Mouse (Mus musculus) liver, embryonic 14.5 days (tissue): Measurements from ENCODE around the gene Ptger4. TPM values are rescaled to one million over a fixed set of nuclear protein-coding genes. Genes with fewer than 3 reads are reported as not detected.

Source experiments
- ATAC-seq: fragments of 200-750 bp; cut with Nextera tagmentation; 2 replicates; pipeline ENCODE4 v1.8.0; 2017; ENCODE audit warnings: moderate number of reproducible peaks, mild to moderate bottlenecking, moderate library complexity; ENCODE audit not compliant: insufficient read depth
- DNase-seq, 3 experiments: peaks; one replicate each; pipeline ENCODE4 v3.0.0-alpha.2; 2012 to 2013; ENCODE audit warnings: low read depth in 3 of 3, low spot score in 3 of 3
- H3K27ac ChIP-seq: fragments of 300-500 bp; sonication (generic); 2 replicates; pipeline ENCODE4 v1.5.1; 2014; ENCODE audit warnings: moderate library complexity, mild to moderate bottlenecking, control low read depth, inconsistent platforms
- H3K27me3 ChIP-seq: fragments of 300-500 bp; sonication (generic); 2 replicates; pipeline ENCODE4 v1.6.1; 2014; ENCODE audit warnings: mild to moderate bottlenecking, low read length, moderate library complexity; ENCODE audit not compliant: control insufficient read depth, insufficient read depth
- H3K36me3 ChIP-seq: fragments of 300-500 bp; sonication (generic); replicated peaks from 2 replicates; pipeline ENCODE4 v1.6.1; 2014; ENCODE audit warnings: low read depth; ENCODE audit not compliant: control insufficient read depth, insufficient read depth
- H3K4me1 ChIP-seq, 2 experiments: fragments of 200-500 bp in 1 of 2; fragments of 300-500 bp in 1 of 2; sonication (generic) in 1 of 2; replicated peaks; 2 replicates each; pipeline ENCODE4 v1.6.1; 2012 to 2014; ENCODE audit warnings: antibody characterized with exemption in 1 of 2, inconsistent platforms in 1 of 2, low read length in 1 of 2; ENCODE audit not compliant: control insufficient read depth in 2 of 2, insufficient read depth in 2 of 2
- H3K4me2 ChIP-seq: fragments of 300-500 bp; sonication (generic); 2 replicates; pipeline ENCODE4 v1.6.1; 2014; ENCODE audit warnings: low read depth, mild to moderate bottlenecking, control low read depth, moderate library complexity
- H3K4me3 ChIP-seq, 2 experiments: fragments of 200-500 bp in 1 of 2; fragments of 300-500 bp in 1 of 2; sonication (generic) in 1 of 2; 2 replicates each; pipeline ENCODE4 v1.5.1; 2012 to 2014; ENCODE audit warnings: low read depth in 2 of 2, low read length in 2 of 2, mild to moderate bottlenecking in 2 of 2, control low read depth in 1 of 2, inconsistent platforms in 1 of 2, moderate library complexity in 1 of 2; ENCODE audit not compliant: insufficient read depth in 1 of 2
- H3K9ac ChIP-seq: fragments of 300-500 bp; sonication (generic); replicated peaks from 2 replicates; pipeline ENCODE4 v1.6.1; 2014; ENCODE audit warnings: mild to moderate bottlenecking, control low read depth, moderate library complexity
- H3K9me3 ChIP-seq: fragments of 300-500 bp; sonication (generic); 2 replicates; pipeline ENCODE4 v1.6.1; 2016; ENCODE audit warnings: low read length, mixed read lengths; ENCODE audit not compliant: control insufficient read depth
- CTCF ChIP-seq: IDR thresholded peaks from 2 replicates; pipeline ENCODE4 v1.5.1; 2016; ENCODE audit warnings: antibody characterized with exemption, low read depth, control low read depth
- EP300 ChIP-seq: IDR thresholded peaks from 2 replicates; pipeline ENCODE4 v1.6.1; 2016; ENCODE audit warnings: antibody characterized with exemption, low read depth
- WGBS: fragments of 180-500 bp; shearing (Covaris S2); extraction: QIAGEN DNeasy Blood & Tissue Kit; methylation state at CpG from one replicate; pipeline ENCODE4 v1.1.7; 2014; ENCODE audit not compliant: insufficient replicate concordance; 5-methylcytosine and 5-hydroxymethylcytosine counted together
- polyA plus RNA-seq, 2 experiments: library from polyadenylated mRNA; depleted of rRNA in 1 of 2; stranded (reverse) in 1 of 2; unstranded in 1 of 2; fragments of >200 nt; fragmentation: Nextera tagmentation in 1 of 2; extraction: Ambion mirVana in 1 of 2; gene quantifications; 2 replicates each; pipeline versions ENCODE4 v1.2.1 to v1.2.3; 2012 to 2014

Gene Ptger4
- polyA plus RNA-seq, 2 experiments, result 1.3 to 1.5 TPM

DNA sequence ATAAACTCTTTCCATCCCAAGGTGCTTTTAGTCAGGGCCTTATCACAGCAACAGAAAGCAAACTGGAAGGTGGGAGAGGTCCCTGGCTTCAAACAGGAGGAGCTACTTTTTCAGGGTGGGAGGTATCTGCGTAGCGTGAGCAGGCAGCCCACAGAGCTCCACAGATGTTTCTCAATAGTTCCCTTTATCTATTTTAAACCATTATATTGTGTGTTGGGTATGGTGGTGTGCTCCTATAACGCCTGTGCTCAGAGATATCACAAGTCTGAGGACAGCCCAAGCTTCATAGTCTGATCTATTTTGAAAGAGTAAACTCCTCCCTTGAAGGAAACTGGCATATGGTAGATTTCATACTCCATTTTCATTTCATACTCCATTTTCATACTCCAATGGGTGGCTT, 17.0 kb upstream of the Ptger4 start:
- H3K4me2 ChIP-seq, result no peak overlapping the region
- no peaks in the 10 kb centered on the region for H3K9me3 ChIP-seq
- no peak for DNase-seq
- peak; percentile 99 for ATAC-seq
- peak; percentile 65 for TF ChIP-seq EP300
- no peak for TF ChIP-seq CTCF
- no peaks in the 10 kb centered on the region for H3K36me3 ChIP-seq
- WGBS, result 9% methylated on average over 3 of the region's 3 CpGs
- peaks cover 3 to 12% of the 10 kb centered on the region in 2 experiments; a peak in 3 of 4 replicates for H3K4me1 ChIP-seq
- H3K4me3 ChIP-seq, result no peak overlapping the region
- no peak overlapping the region; the same call in 1 of the 2 replicates for H3K27ac ChIP-seq
- no peak overlapping the region for H3K9ac ChIP-seq
- no peaks in the 10 kb centered on the region for H3K27me3 ChIP-seq

DNA sequence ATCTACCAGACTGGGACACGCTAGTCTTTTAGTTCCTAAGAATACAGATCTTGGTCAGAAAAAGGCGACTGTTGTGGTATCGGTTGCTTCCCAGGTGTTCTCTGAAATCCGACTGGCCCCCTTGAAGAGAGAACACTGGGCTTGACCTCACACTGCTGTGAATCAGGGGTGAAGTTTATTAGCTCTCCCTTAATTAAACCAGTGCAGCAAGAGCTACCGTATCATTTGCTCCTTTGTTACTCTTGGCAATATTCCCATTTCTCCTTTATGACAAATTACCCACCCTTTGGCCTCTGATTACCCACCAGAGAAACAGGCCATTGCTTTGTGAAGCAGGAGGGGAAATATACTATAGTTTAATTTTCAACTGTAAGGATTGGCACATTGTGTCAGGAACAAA, 16.2 kb upstream of the Ptger4 start:
- no peak overlapping the region for H3K9ac ChIP-seq
- ATAC-seq (no peak), DNase-seq (no peak)
- H3K27me3 ChIP-seq, result no peaks in the 10 kb centered on the region
- WGBS, result 71% methylated on average over 5 of the region's 5 CpGs
- H3K4me2 ChIP-seq, result no peak overlapping the region
- peaks cover 3 to 12% of the 10 kb centered on the region in 2 experiments; a peak in 3 of 4 replicates for H3K4me1 ChIP-seq
- no peak overlapping the region for H3K4me3 ChIP-seq
- TF ChIP-seq EP300 (no peak), CTCF (no peak)
- no peaks in the 10 kb centered on the region for H3K9me3 ChIP-seq
- no peak overlapping the region for H3K27ac ChIP-seq
- no peaks in the 10 kb centered on the region for H3K36me3 ChIP-seq

DNA sequence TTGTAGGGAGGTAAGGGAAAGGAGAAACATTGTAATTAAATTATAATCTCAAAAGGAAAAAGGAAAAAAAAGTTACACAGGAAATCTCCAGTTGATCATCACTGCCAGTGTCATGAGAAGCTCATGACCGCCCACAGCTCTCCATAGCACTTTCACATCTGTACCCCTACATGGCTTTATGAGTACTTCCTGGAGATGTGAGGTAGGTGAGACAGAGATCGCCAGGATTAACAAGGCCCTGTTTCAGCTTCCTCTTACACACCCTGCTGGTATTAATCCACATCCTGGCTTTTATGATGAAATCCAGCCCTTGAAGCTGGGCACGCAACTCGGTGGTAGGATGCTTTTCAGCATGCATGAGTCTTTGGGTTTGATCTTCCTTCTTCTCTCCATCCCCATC, 6.2 kb upstream of the Ptger4 start:
- ATAC-seq, result no peak
- H3K27ac ChIP-seq, result no peak overlapping the region
- no peaks in the 10 kb centered on the region for H3K9me3 ChIP-seq
- WGBS, result 58% methylated on average over 4 of the region's 4 CpGs
- no peak overlapping the region for H3K9ac ChIP-seq
- no peaks in the 10 kb centered on the region for H3K36me3 ChIP-seq
- no peak overlapping the region for H3K4me3 ChIP-seq
- no peak for TF ChIP-seq CTCF
- no peak for TF ChIP-seq EP300
- H3K27me3 ChIP-seq, result no peaks in the 10 kb centered on the region; the same call in 1 of the 2 replicates
- no peak overlapping the region for H3K4me2 ChIP-seq
- no peaks in the 10 kb centered on the region for H3K4me1 ChIP-seq
- no peak for DNase-seq

DNA sequence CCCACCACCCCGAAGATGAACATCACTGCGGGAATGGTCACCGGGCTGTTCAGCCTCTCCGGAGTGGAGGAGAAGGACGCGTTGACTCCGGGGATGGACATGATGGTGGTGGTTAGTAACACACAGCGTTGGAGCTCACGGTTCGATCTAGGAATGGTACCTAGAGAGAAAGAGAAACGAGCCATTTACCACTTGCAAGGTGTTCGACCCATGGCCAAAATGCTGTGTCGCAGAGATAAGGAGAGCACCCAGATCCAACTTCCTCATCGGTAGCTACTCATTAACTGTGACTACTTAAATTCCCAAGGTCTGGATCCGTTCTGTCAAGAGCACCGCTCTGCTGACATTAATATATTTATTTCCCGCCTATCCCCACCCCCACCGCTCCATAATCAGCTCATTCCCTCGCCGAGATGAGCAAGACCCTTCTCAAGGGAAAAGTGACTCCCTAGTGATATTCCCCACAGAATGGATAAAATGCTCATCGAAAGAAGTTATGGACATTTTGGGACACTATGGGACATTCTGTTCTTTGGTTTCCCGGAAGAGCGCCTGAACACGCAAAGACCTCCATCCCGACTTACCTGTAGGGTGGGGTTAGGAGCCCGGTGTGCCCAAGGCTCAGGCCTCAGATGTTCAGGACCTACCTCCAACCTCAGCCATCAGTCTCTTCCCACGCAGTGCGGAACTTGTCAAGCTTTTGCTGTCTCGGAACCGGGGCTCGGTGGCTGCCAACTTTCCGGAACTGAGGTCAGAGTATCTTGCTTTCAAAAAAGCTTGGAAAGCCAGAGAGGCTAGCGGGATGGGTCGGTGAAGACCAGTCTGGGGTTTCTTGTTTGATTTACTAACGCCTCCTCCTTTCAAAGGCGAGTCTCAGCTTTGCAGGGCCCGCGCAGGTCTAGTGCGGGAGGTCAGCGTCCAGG, 690 bp downstream of the Ptger4 start:
- H3K4me2 ChIP-seq, result peak overlapping the region; percentile 100
- no peaks in the 10 kb centered on the region for H3K36me3 ChIP-seq
- no peak for TF ChIP-seq EP300
- TF ChIP-seq CTCF, result no peak
- WGBS, result 3% methylated on average over 40 of the region's 40 CpGs
- ATAC-seq, result peak; percentile 2; the same call in 1 of the 2 replicates
- H3K9ac ChIP-seq, result peak overlapping the region; percentile 81
- H3K27ac ChIP-seq, result no peak overlapping the region
- H3K27me3 ChIP-seq, result peaks cover 6% of the 10 kb centered on the region
- peaks cover 12 to 25% of the 10 kb centered on the region in 2 experiments for H3K4me1 ChIP-seq
- DNase-seq, result no peak
- H3K4me3 ChIP-seq, result peak overlapping the region; percentile 70 to 80
- no peaks in the 10 kb centered on the region for H3K9me3 ChIP-seq
